Mouse (Mus musculus): ENCODE results near the gene Chrd. TPM values are rescaled to one million over a fixed set of nuclear protein-coding genes. Genes with fewer than 3 reads are reported as not detected.

Chrd gene
- polyA plus RNA-seq, 1 experiment from 2014 or later, result 3.6 TPM

DNA sequence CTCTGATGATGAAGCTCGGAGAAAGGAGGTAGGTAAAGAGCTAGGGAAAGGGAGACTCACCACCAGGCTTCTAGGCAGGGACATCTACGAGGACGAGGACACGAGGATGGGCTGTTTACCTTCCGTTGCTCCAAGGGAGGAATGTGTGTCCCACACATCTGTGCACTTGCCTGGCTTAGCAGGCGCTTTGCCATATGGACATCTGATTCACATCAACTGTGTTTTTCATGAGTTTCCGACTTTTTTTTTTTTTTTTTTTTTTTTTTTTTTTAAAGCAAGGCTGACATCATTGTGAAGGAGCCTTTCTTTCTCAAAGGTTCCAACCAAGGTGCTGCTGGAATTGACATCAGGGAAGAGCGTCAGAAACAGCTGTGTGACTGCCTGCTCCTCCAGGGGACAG lies 17.6 kb downstream of the Chrd start:
- Histone ChIP-seq H3K36me3 (no peaks in the 10 kb centered on the region), H3K4me2 (replicated peaks) (no peak overlapping the region), H3K27ac (no peak overlapping the region), H3K4me1 (replicated peaks) (no peaks in the 10 kb centered on the region; the same call in 1 of the 2 replicates), H3K9me3 (no peaks in the 10 kb centered on the region), H3K9ac (no peak overlapping the region), H3K4me3 (replicated peaks) (no peak overlapping the region), H3K27me3 (replicated peaks) (no peaks in the 10 kb centered on the region)
- WGBS, result 28% methylated on average over 8 of the region's 8 CpGs
- ATAC-seq, result no peak

DNA sequence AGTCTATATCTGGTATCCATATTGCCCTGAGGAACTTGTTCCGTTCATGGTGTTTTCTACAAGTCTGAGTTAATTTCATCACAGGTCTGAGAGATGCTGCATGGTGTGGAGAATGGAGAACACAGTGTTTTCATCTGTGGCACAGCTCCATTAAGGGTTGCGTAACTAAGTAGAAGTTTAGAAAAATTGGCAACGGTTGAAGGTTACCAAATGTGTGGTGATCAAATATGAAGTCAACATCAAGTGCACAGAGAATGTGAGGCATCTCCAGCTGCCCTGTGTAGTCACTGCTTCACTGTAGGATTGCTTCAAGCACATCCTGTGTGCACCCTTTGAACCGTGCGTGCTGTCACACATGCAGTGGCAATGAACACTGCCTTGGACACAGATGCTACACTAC lies 23.1 kb downstream of the Chrd start:
- WGBS, result 88% methylated on average over 5 of the region's 5 CpGs

DNA sequence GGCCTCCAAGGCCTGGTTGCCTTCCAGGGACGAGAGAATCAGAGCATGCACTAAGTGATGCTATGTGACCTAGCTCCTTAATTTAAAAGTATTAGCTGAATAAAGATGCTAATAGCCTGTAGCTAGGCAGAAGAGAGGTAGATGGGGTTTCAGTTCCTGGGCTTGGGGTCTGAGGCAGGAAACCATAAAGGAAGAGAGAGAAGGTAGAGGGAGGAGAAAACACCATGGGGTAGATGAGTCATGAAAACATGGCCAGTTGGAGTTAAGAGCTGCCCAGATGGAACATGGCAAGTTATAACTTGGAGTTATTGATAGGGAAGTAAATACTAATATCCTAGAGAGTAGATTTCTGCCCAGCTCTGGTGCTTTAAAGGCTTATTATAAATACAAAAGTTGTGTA lies 24.5 kb downstream of the Chrd start:
- Histone ChIP-seq H3K27ac (no peak overlapping the region), H3K36me3 (no peaks in the 10 kb centered on the region), H3K4me2 (replicated peaks) (no peak overlapping the region), H3K27me3 (replicated peaks) (no peaks in the 10 kb centered on the region), H3K9me3 (no peaks in the 10 kb centered on the region), H3K9ac (no peak overlapping the region), H3K4me3 (replicated peaks) (no peak overlapping the region), H3K4me1 (replicated peaks) (no peaks in the 10 kb centered on the region)
- ATAC-seq, result no peak
- WGBS, result 70% methylated on average over 1 of the region's 1 CpGs

More for the DNA sequence above, 23.1 kb downstream of the Chrd start:
- no peak for ATAC-seq
- H3K27me3 ChIP-seq (replicated peaks), result no peaks in the 10 kb centered on the region
- no peak overlapping the region for H3K4me2 ChIP-seq (replicated peaks)
- no peaks in the 10 kb centered on the region for H3K36me3 ChIP-seq
- H3K9me3 ChIP-seq, result no peaks in the 10 kb centered on the region
- no peak overlapping the region for H3K4me3 ChIP-seq (replicated peaks)
- H3K27ac ChIP-seq, result no peak overlapping the region
- no peak overlapping the region for H3K9ac ChIP-seq
- no peaks in the 10 kb centered on the region for H3K4me1 ChIP-seq (replicated peaks)

DNA sequence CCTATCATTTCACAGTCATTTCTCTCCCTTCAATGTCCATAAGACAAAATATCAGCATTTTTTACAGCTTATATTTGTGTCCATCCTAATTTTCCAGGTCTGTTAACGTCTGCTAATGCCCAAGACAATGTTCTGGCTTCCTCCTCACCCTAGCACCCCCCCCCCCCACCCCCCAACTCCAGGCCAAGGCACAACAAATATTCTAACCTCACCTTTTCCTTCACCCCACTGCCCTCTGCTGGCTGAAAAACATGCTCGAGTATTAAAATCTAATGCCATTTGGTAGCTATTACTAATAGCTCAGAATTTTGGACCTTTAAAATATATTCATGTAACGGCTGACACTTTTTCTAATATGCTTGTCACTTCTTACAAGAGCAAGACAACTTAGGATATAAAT lies 28.8 kb downstream of the Chrd start:
- H3K4me1 ChIP-seq (replicated peaks), result no peaks in the 10 kb centered on the region
- no peak overlapping the region for H3K4me3 ChIP-seq (replicated peaks)
- no peaks in the 10 kb centered on the region for H3K27me3 ChIP-seq (replicated peaks)
- ATAC-seq, result no peak
- H3K36me3 ChIP-seq, result no peaks in the 10 kb centered on the region
- no peak overlapping the region for H3K9ac ChIP-seq
- no peak overlapping the region for H3K27ac ChIP-seq
- no peak overlapping the region for H3K4me2 ChIP-seq (replicated peaks)
- 12% methylated on average over 3 of the region's 3 CpGs for WGBS
- no peaks in the 10 kb centered on the region for H3K9me3 ChIP-seq

DNA sequence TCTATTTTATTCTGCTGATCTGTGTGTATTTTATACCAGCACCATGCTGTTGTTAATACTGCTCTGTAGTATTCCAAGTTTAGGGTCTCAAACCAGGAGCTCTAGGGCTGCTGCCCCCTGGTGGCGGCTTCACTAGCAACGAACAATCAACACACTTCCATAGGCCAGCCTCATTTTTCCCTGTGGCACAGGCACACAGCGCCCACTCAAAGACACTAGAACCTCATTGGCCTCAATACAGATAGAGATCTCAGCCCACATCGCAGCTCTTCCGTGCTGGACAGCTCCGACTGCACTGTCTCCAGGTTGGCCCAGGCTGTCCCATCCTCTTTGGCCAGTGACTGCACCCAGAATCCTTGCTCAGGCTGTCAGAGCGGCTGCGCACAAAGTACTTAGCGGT lies 32.3 kb downstream of the Chrd start:
- ATAC-seq, result no peak
- Histone ChIP-seq H3K9ac (no peak overlapping the region), H3K36me3 (no peaks in the 10 kb centered on the region), H3K27ac (no peak overlapping the region), H3K4me1 (replicated peaks) (no peaks in the 10 kb centered on the region), H3K4me3 (replicated peaks) (no peak overlapping the region), H3K9me3 (no peaks in the 10 kb centered on the region), H3K4me2 (replicated peaks) (no peak overlapping the region), H3K27me3 (replicated peaks) (no peaks in the 10 kb centered on the region)
- 49% methylated on average over 9 of the region's 9 CpGs for WGBS

DNA sequence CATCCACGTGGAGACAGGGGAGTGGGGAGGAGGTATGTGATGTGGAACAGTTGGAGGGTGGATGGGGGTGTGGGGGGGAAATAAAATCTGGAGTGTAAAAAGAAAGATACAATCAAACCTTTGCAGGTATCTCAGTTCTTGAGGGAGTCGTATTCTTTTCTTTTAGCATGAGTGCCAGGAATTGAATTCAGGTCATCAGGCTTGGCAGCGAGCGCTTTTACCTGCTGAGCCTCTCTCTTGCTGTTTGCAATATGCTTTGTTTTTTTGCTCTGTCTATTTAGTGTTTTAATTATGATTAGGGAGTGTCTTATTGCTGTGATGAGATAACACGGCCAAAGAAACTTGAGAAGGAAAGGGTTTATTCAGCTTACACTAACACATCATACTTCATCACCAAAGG lies 42.1 kb downstream of the Chrd start:
- Histone ChIP-seq H3K27ac (no peak overlapping the region), H3K27me3 (replicated peaks) (no peaks in the 10 kb centered on the region), H3K9me3 (no peaks in the 10 kb centered on the region), H3K4me2 (replicated peaks) (no peak overlapping the region), H3K9ac (no peak overlapping the region), H3K4me3 (replicated peaks) (no peak overlapping the region), H3K4me1 (replicated peaks) (no peaks in the 10 kb centered on the region), H3K36me3 (no peaks in the 10 kb centered on the region)
- WGBS, result 73% methylated on average over 5 of the region's 5 CpGs
- ATAC-seq, result no peak

DNA sequence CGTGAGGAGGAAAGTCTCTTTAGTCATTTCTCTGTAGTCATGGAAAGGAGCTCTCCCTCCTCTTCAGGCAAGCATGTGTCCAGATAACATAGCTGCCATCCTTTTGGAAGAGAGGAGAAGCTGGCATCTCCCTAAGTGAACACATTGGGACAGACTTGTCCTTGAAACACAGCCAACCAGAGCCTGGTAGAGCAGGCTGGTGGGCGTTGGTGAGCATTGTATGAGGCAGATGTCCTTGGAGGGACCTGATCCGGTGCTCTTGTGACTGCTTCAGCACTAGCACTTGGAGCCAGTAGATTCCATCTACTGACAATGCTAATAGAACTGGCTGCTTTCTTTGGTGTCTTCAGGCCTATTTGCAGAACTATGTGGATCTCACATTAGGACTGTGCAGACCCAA lies 46.9 kb downstream of the Chrd start:
- WGBS, result 77% methylated on average over 3 of the region's 3 CpGs
- Histone ChIP-seq H3K4me1 (replicated peaks) (no peaks in the 10 kb centered on the region), H3K9me3 (no peaks in the 10 kb centered on the region), H3K4me2 (replicated peaks) (no peak overlapping the region), H3K27ac (no peak overlapping the region), H3K36me3 (no peaks in the 10 kb centered on the region), H3K27me3 (replicated peaks) (no peaks in the 10 kb centered on the region), H3K9ac (no peak overlapping the region), H3K4me3 (replicated peaks) (no peak overlapping the region)
- ATAC-seq, result no peak

DNA sequence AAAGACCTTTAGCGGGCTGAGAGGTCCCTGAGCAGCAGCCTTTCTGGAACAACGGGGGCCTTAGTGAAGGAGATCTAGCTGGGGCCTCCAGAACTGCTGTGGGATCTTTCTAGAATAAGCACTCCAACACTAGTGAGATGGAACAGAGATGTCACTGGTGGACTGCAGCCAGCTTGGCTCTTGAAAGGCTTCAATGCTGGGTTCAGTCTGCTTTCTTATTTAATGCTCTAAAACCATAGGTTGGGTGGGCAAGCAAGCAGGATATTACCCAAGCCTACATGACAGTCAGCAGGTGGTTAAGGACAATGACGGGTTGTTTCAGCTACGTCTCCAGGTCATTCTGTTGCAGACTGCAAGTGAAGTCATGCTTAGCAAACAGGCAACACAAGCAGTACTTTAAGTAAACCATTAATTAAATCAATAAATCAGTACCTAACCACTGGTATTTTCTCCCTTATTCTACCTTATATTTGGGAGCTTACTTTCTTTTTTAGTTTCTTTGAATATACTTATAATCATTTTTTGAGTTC lies 48.2 kb downstream of the Chrd start:
- WGBS, result 72% methylated on average over 4 of the region's 4 CpGs
- H3K4me3 ChIP-seq (replicated peaks), result no peak overlapping the region

DNA sequence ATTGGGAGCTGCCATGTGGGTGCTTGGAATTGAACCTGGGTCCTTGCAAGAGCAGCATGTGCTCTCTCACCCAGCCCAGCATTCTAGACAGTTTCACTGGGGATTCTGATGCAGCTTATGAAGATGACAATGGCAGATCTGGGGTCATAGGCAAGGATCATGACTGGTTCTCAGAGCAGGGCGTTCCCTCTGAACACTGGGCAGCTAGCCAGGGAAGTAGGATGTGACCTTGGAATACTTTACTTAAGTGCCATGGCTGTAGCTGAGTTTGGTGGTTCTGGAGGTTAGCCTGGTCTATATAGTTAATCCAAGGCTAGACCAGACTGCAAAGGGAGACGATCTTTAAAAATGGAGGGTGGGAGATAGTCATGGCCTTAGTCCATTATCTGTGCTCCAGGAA lies 51.0 kb downstream of the Chrd start:
- ATAC-seq, result no peak
- H3K4me2 ChIP-seq (replicated peaks), result no peak overlapping the region
- no peaks in the 10 kb centered on the region for H3K27me3 ChIP-seq (replicated peaks)
- H3K9me3 ChIP-seq, result no peaks in the 10 kb centered on the region
- H3K4me1 ChIP-seq (replicated peaks), result no peaks in the 10 kb centered on the region
- H3K4me3 ChIP-seq (replicated peaks), result no peak overlapping the region
- no peaks in the 10 kb centered on the region for H3K36me3 ChIP-seq
- H3K9ac ChIP-seq, result no peak overlapping the region
- no peak overlapping the region for H3K27ac ChIP-seq
- 89% methylated on average over 2 of the region's 2 CpGs for WGBS

More for the DNA sequence above, 48.2 kb downstream of the Chrd start:
- Histone ChIP-seq H3K9me3 (no peaks in the 10 kb centered on the region), H3K36me3 (no peaks in the 10 kb centered on the region), H3K27ac (no peak overlapping the region), H3K27me3 (replicated peaks) (no peaks in the 10 kb centered on the region), H3K4me2 (replicated peaks) (no peak overlapping the region), H3K9ac (no peak overlapping the region), H3K4me1 (replicated peaks) (no peaks in the 10 kb centered on the region)
- no peak for ATAC-seq

DNA sequence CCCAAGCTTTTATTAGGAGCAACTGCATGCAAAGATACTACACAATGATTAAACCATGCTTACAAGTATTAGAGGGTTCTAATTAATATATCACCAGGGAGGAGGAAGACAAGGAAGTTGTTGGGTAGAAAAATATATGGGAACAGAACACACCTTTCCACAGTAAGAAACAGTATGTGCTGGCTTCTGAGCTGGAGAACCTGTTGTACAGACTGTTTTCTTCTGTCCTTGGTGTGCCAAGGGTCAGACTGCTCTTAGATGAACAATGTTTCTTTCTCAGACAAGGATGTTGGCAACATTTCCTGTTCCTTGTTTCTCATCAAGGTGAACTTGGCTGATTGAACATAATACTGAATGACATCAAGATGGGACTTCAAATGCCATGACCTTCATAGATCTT lies 51.8 kb downstream of the Chrd start:
- Histone ChIP-seq H3K36me3 (no peaks in the 10 kb centered on the region), H3K9ac (no peak overlapping the region), H3K9me3 (no peaks in the 10 kb centered on the region), H3K27me3 (replicated peaks) (no peaks in the 10 kb centered on the region), H3K27ac (no peak overlapping the region), H3K4me2 (replicated peaks) (no peak overlapping the region), H3K4me3 (replicated peaks) (no peak overlapping the region), H3K4me1 (replicated peaks) (no peaks in the 10 kb centered on the region)
- no peak for ATAC-seq

DNA sequence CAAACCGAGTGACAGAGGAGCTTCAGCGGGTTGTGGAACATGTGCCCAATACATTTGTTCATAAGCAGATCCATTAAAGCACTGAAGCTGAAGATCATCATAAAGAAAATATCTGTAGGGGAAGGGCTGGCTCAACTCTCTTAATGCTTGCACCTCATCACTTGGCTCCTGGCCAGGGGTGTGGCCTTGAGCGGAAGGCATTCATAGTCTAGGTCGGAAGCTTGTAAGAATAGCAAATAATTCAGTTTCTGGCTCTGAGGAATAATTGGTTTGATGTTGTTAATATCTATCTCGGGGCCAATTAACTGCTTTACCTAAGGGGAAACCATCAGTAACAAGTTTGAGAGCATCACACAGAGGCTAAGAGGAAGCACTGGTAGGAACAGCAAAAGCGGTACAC lies 53.6 kb downstream of the Chrd start:
- Histone ChIP-seq H3K9me3 (no peaks in the 10 kb centered on the region), H3K4me1 (replicated peaks) (no peaks in the 10 kb centered on the region), H3K36me3 (no peaks in the 10 kb centered on the region), H3K4me2 (replicated peaks) (no peak overlapping the region), H3K27me3 (replicated peaks) (no peaks in the 10 kb centered on the region), H3K9ac (no peak overlapping the region), H3K4me3 (replicated peaks) (no peak overlapping the region), H3K27ac (no peak overlapping the region)
- WGBS, result 79% methylated on average over 6 of the region's 6 CpGs
- ATAC-seq, result no peak

DNA sequence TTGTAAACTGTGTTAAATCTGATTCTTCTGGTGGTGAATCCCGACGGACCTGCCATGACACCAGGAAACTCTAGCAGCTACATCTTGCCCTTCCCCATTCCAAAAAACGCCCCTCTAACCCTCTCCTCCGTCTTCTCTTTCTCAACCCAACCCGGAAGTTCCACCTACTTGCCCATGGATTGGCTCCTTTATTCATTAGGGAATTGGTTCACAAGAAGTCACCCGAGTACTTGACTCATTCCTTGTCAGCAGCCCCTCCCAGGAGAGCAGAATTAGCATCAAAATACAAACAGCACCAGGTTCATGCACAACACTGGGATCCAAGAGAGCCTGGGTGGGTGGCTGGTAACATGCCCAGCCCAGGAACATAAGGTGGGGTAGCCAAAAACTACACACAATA lies 58.9 kb downstream of the Chrd start:
- Histone ChIP-seq H3K9me3 (no peaks in the 10 kb centered on the region), H3K27ac (no peak overlapping the region), H3K4me2 (replicated peaks) (no peak overlapping the region), H3K4me1 (replicated peaks) (no peaks in the 10 kb centered on the region), H3K36me3 (no peaks in the 10 kb centered on the region), H3K27me3 (replicated peaks) (no peaks in the 10 kb centered on the region), H3K9ac (no peak overlapping the region), H3K4me3 (replicated peaks) (no peak overlapping the region)
- ATAC-seq, result no peak
- WGBS, result 69% methylated on average over 6 of the region's 6 CpGs
